Mouse (Mus musculus) neural tube, embryonic 13.5 days (tissue): ENCODE measurements at regions not wholly inside any gene's neighbourhood (a gene's known extent, or its start where the extent isn't known, plus 50 kb on each side); places are given as distances from the start of the nearest gene placed in this dataset.
"Not testable (repeated sequence)": the region's sequence is repeated elsewhere in the genome, so short reads cannot be mapped to it uniquely, and the experiment has no call there.

Source experiments
- ATAC-seq: fragments of 200-750 bp; cut with Nextera tagmentation; 2 replicates; pipeline ENCODE4 v1.8.0; 2017; ENCODE audit warnings: low read depth, mild to moderate bottlenecking, moderate TSS enrichment, moderate library complexity
- H3K27ac ChIP-seq: fragments of 300-500 bp; sonication (generic); replicated peaks from 2 replicates; pipeline ENCODE4 v1.5.1; 2015; ENCODE audit warnings: moderate library complexity, mild to moderate bottlenecking, inconsistent platforms
- H3K27me3 ChIP-seq: fragments of 300-500 bp; sonication (generic); 2 replicates; pipeline ENCODE4 v1.6.1; 2015; ENCODE audit warnings: mild to moderate bottlenecking, inconsistent platforms
- H3K36me3 ChIP-seq: fragments of 300-500 bp; sonication (generic); 2 replicates; pipeline ENCODE4 v1.6.1; 2015; ENCODE audit warnings: mild to moderate bottlenecking, inconsistent platforms
- H3K4me1 ChIP-seq: fragments of 300-500 bp; sonication (generic); replicated peaks from 2 replicates; pipeline ENCODE4 v1.6.1; 2015; ENCODE audit warnings: inconsistent platforms
- H3K4me2 ChIP-seq: fragments of 300-500 bp; sonication (generic); 2 replicates; pipeline ENCODE4 v1.6.1; 2015; ENCODE audit warnings: inconsistent platforms, mild to moderate bottlenecking, moderate library complexity
- H3K4me3 ChIP-seq: fragments of 300-500 bp; sonication (generic); 2 replicates; pipeline ENCODE4 v1.5.1; 2015; ENCODE audit warnings: mild to moderate bottlenecking, inconsistent platforms
- H3K9ac ChIP-seq: fragments of 300-500 bp; sonication (generic); 2 replicates; pipeline ENCODE4 v1.6.1; 2015; ENCODE audit warnings: moderate library complexity, mild to moderate bottlenecking, inconsistent platforms
- H3K9me3 ChIP-seq: fragments of 300-500 bp; sonication (generic); 2 replicates; pipeline ENCODE4 v1.6.1; 2016; ENCODE audit warnings: inconsistent platforms
- WGBS: fragments of 180-500 bp; shearing (Covaris S2); methylation state at CpG from one replicate; pipeline ENCODE4 v1.1.7; 2015; 5-methylcytosine and 5-hydroxymethylcytosine counted together

DNA sequence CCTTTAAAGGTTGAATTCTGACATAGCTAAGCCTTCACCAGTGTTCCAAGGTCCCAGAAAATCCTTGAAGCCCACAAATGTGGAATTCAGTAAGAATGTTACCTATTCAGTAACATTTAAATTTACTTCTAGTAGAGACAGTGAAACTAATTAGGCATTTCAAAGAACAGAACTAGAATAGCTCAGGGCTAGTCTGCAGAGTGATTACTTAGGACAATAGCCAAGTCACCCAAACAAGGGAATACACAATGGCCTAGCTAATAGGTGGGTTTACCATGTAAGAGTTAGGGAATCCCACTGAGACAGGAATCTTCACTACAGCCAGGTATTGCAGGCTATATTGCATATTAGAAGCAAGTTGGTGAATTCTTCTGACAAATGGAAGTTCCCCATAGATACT is 561.6 kb upstream of the Igfbp3 start:
- H3K4me3 ChIP-seq, H3K27me3 ChIP-seq: not testable (repeated sequence)

DNA sequence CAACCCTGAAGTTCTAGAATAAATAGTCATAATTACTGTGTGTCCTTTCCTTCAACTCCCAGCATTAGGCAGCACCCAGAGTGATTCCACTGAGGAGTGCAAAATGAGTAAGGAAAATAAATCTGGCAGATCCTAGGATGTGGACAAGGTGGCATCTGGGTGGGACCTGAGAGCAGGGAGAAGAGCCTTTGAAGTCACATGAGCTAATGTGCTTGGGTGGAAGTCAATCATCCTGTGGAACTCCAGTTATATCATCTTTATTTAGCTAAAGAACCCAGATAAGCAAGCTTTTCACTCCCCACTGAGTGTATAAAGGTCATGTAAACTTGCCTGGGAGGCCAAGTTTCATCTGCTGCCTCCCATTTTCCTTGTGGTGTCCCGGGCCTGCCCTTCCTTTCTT is 551.6 kb upstream of the Igfbp3 start:
- Histone ChIP-seq H3K27me3 (no peaks in the 10 kb centered on the region), H3K4me1 (no peaks in the 10 kb centered on the region), H3K9me3 (no peaks in the 10 kb centered on the region), H3K9ac (no peak overlapping the region), H3K4me3 (no peak overlapping the region), H3K36me3 (no peaks in the 10 kb centered on the region), H3K4me2 (no peak overlapping the region), H3K27ac (no peak overlapping the region)
- no peak for ATAC-seq
- WGBS, result 67% methylated on average over 1 of the region's 1 CpGs

More for the DNA sequence above, 561.6 kb upstream of the Igfbp3 start:
- not testable (repeated sequence) for H3K4me1 ChIP-seq, ATAC-seq, H3K4me2 ChIP-seq, H3K9me3 ChIP-seq, H3K36me3 ChIP-seq, H3K27ac ChIP-seq, H3K9ac ChIP-seq

DNA sequence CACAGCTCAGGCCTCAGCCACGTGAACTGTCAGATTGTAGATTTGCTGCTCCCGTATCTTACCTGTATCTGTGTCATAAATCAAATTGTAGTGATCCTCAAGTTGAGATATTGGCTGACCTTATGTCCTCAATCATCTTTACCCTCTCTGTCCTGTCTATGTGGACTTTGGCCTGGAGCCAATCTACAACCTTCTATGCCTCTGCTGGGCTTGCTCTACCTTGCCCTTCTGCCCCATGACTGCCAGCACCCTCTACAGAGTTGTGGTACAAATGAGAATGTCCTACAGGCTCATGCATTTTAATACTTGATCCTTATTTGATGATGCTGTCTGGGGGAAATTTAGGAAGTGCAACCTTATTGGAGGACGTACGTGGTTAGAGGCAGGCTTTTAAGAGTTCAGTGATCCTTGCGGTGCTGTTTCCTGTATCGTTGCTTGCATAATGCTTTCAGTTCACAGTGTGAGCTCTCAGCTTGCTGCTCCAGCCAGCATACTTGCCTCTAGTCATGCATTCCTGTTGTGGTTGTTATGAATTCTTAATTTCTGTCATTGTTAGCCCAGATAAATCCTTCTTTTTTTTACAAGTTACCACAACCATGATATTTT is 545.2 kb upstream of the Igfbp3 start:
- H3K4me2 ChIP-seq, result no peak overlapping the region
- no peak for ATAC-seq
- H3K4me1 ChIP-seq, result no peaks in the 10 kb centered on the region
- H3K36me3 ChIP-seq, result no peaks in the 10 kb centered on the region
- H3K9ac ChIP-seq, result no peak overlapping the region
- H3K27me3 ChIP-seq, result no peaks in the 10 kb centered on the region
- no peaks in the 10 kb centered on the region for H3K9me3 ChIP-seq
- WGBS, result 83% methylated on average over 6 of the region's 6 CpGs
- H3K4me3 ChIP-seq, result no peak overlapping the region
- no peak overlapping the region for H3K27ac ChIP-seq
